Mouse (Mus musculus) mature B cell (primary cell): ENCODE results near the gene Ewsr1.

ENCODE experiments used
- in situ Hi-C: fragments of 300-500 bp; cut with MboI; formaldehyde crosslinking; loops from 2 replicates; pipeline ENCODE4 v1.14.3; 2019

Gene Ewsr1

DNA sequence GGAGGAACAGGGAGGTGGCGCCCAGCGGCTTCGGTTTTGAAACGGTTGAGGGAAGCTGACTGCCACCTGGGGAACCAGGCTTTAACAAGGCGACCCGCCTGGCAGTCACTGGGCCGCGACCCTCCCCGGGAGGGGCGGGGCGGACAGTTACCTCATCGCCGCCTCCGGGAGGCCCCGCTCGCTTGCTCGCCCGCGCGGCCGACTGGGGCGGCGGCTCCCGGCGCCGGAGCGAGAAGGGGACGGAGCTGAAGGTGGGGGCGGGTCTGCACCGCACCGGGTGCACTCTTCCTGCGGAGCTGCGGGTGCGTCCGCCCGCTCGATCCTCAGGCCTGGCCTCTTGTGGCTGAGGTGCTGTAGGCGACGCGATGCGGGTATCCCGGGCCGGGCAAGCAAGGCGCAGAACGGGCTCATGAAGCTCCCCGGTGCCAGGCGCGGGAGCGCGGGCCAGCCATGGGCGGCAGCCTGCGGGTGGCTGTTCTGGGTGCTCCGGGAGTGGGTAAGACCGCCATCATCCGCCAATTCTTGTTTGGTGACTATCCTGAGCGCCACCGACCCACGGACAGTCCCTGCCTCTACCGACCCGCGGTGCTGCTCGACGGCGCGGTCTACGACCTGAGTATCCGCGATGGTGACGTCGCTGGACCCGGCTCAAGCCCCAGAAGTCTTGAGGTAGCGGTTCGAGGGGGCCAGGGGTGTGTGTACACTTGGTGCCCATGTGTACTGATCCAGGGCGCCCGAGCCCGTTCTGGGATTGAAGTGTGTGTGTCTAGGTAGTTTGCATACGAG lies 41.0 kb downstream of the Ewsr1 start, which contains the start of gene Rasl10a:
TSS of gene Rasl10a (plus strand) at position 273 of the 786 bp plus-strand sequence.
- in situ Hi-C loops, result no loop called here

DNA sequence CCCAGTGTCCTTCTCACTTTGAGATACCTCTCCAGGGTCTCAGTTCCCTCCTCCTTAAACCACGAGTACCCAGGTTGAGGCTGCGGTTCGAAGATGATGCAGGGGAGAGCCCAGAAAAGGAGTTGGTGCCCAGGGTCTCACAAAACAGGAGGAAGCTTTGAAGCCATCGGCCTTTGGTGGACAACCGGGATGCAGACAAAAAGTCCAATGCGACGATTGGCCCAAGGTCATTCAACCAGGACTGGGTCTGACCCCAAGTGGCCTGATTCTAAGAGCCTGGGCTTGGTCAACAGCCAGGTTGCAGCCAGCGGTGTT lies 41.6 kb downstream of the Ewsr1 start:
- in situ Hi-C loops, result no loop called here

DNA sequence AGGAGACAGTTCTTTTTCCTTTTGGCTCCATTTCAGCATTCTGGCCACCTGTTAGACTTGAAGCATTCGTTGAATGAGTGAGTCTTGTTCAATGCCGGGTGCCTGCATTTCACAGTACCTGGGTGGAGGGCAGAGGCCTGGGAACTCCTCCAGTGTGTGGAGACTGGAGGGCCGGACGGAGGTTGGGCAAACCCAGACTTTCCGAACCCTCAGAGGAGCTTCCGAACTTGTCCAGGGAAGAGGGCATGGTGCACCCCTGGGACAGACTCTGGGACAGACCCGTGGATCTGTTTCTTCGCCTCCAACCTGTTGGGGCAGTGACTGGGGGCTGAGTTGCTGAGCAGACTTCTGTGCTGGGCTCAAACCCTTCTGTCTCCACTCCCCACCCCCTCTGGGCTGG lies 42.0 kb downstream of the Ewsr1 start:
- in situ Hi-C loops, result no loop called here

DNA sequence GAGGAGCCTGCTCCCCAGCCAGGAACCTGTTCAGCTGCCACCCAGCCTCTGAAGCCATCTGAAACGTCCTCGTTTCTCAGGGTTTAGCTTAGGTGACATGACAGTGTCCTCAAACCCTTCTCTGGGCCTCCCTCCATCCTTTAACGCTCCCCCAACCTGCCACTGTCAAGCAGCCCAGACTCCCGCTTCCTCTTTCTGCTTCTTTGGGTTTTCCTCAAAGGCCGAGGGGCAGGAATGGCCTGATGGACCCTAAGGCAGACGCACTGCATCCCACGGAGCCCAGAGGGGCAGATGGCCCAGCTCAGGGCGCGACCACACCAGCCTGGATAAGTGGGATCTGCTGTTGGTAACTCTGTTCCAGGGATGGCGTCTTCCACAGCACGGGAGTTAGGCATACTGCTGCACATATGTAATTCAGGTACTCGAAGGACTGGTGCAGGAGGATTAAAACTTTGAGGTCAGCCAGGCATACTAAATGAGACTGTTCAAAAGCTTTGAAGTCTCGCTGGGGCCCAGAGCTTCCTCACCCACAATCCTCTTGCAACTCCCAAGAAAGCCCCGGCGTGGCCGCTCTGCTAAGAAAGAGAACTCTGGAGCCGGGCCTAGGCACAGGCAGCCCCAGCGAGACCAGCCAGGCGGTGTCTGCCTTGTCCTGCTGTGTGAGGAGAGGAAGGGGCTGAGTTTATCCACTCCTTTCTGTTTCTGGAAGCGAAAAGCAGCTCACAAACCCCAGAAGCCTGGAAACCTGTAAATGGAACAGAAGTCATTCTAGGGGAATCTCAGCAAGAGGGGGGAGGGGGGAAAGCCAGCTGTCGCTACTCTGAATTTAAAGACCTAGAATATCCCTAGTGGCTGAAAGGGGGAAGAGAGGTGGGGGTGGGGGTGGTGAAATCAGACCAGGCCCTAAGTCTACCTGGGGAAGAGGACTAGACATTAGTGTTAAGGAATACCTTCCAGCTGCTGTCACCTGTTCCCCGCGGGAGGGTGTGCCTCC lies 42.8 kb downstream of the Ewsr1 start:
- in situ Hi-C loops, result no loop called here

DNA sequence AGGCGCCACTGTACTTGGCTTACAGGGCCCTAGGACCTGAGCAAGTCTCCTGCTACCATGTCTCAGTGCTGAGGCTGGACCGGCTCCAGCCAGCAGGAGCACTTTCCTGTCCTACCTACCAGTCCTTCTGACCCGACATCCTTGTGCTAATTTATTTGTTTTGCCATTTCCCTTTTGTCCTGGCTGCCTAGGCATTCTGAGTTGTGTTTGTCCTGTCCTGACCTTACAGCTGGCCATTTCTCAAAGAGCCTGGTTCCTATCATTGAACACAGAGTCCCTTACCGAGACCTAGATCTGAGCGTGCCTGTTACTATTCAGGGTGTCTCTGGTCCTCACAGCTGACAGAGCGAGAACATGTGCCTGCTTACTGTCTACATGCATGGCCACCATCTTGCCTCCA lies 44.2 kb downstream of the Ewsr1 start:
- in situ Hi-C loops, result no loop called here

GRCm38 (mm10) chr11:5054151-5054550 lies 44.9 kb downstream of the Ewsr1 start:
- in situ Hi-C loops, result no loop called here

DNA sequence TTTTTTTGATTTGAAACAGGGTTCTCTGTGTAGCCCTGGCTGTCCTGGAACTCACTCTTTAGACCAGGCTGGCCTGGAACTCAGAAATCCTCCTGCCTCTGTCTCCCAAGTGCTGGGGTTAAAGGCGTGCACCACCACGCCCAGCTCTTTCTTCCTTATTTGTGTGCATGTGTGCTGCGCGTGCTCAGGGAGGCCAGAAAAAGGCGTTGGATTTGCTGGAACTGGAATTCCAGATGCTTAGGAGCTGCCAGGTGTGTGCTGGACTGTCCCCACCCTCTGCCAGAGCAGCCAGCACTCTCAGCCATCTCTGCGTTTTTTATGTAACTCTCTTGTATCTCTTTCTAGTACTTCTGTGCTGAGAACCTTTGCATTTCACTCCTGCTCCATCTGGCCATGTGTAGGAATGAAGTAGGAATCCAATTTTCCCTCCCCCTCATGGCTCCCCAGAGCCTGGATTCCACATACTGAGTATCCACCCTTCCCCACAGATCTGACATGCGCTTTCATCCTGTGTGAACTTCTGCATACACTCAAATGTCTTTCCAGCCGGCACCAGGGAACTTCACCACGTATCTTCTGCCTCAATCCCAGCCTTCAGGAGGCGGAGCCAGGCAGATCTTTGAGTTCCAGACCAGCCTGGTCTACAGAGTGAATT lies 46.7 kb downstream of the Ewsr1 start:
- in situ Hi-C loops, result no loop called here

- in situ Hi-C loops, result no loop called here
Observed at GRCm38 (mm10) chr11:5051629-5052028, 47.4 kb downstream of the Ewsr1 start.

- in situ Hi-C loops, result no loop called here
Observed at GRCm38 (mm10) chr11:5046321-5046926, 52.6 kb downstream of the Ewsr1 start.

DNA sequence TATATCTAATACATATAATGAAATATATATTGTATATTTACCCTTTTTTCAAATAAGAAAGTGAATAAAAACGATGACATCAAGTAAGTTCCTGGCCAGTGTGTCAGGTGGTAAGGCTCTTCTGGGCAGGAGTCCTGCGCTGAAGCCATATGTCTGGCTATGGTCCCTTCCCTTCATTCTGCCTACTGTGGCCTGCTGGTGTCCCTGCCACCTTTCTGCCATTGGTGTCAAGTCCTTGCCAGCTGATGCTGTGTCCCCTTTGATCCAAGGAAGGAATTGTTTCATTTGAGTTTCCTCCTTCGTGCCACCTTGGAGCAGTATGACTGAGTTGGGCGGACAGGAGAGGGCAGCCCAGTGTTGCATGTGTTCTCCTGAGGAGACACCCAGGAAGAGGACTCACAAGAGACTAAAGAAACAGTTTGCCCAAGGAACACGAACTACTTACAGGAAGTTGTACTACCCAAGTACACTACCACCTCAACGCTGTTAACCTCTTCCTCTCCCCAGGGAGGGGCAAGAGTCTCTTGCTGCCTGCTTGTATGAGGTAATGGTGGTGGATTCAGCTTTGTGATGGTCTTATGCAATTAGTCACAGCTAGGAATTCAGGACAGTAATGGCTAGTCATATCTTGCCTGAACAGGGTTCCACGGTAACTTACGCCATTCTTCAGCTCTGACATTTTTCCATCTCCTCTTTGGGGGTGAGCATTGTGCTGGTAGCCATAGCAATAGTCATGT lies 56.3 kb downstream of the Ewsr1 start:
- in situ Hi-C loops, result no loop called here

DNA sequence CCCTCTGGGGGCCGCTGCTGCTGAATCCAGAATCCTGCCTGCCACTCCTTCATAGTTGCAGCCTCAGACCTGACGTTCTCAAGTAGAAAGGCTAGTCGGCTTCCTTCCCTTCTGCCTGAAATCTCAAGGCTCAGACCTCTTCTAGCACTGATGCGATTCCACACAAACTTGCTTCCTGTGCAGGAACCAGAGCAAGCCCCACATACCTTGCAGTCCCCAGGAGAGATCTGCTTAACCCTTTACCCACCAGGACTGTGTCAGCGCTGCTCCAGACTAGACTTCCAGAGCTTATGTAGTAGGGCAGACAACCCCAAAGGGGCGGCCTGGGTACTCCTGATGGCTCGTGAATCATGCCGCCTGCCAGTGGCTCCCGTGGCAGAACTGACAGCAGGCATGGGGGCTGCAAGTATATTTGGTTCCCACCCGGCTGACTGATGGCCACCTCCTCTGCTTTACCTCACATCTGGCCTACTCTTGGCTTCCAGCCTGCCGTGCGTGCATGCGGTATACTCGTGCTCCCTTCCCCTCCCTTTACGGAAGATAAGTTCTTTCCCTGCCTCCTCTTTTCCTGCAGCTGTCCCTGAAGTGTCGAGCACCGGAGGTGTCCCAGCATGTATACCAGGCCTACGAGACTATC lies 57.8 kb downstream of the Ewsr1 start:
- in situ Hi-C loops, result no loop called here

GRCm38 (mm10) chr11:5040585-5040984 lies 58.5 kb downstream of the Ewsr1 start:
- in situ Hi-C loops, result no loop called here

DNA sequence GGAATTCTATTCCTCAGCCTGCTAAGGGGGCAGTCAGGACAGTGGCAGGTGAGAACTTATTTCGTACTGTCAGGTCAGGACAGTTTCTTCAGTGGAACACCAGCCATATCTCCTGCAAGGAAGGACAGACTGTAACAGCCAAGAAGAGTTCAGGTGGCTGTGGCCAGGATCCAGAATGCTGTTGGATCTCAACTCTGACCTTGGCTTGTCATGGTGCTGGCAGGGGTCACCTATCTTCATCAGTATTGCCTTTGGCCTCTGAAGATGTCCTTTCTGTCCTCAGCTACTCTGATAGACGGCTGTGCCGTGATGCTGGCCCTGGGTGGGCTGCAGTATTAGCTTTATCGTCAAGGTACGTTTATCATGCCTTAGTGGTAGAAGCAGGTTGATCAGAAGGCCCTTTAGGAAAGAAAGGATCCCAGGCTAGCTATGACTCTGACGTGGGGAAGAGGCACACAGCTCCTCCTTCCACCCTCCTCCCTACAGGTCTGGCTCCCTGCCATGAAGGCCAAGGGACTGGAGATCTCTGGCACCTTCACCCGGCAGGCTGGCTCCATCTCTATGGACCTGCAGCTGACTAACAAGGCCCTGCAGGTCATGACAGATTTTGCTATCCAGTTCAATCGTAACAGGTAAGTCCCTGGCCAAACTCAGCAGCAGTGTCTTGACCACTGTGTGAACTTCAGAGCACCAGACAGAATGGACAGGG lies 61.8 kb downstream of the Ewsr1 start:
- in situ Hi-C loops, result no loop called here

DNA sequence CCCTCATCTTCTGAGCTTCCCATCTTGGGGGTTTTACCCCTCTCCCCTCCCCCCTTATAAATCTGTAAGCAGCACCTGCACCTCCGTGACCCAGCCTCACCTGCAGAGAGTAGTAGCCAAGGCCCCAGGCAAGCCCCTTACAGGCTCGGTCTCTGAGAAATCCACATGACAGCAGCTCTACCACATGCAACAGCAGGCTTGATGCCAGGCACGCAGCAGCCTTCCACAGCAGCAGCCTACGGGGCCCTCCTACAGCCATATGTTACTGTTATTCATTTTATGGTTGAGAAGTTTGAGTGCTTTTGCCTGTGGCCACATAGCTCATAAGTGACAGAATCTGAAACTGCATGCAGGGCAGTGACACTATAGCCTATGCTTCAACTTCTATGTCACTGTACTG lies 63.6 kb downstream of the Ewsr1 start:
- in situ Hi-C loops, result no loop called here

GRCm38 (mm10) chr11:5033136-5033535 lies 65.9 kb downstream of the Ewsr1 start:
- in situ Hi-C loops, result no loop called here

GRCm38 (mm10) chr11:5032706-5033105 lies 66.4 kb downstream of the Ewsr1 start:
- in situ Hi-C loops, result no loop called here

DNA sequence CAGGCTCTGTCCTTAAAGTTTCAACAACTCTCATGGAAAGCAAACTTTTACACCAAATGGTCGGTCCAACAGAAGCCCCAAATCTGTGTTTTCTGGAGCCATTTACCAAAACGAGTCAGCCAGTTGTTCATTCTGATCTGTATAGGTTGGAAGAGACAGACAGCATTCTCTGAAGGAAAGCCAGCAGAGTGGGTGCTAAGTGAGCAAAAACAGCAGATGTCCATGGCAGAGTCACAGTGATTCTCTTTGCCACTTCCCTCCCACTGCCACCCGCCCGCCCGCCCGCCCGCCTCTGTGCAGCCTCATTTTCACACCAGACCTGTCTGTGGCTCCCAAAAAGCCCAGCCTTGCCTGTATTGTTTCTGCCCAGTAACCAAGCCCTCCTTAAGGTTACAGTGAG lies 70.8 kb downstream of the Ewsr1 start:
- in situ Hi-C loops, result no loop called here

DNA sequence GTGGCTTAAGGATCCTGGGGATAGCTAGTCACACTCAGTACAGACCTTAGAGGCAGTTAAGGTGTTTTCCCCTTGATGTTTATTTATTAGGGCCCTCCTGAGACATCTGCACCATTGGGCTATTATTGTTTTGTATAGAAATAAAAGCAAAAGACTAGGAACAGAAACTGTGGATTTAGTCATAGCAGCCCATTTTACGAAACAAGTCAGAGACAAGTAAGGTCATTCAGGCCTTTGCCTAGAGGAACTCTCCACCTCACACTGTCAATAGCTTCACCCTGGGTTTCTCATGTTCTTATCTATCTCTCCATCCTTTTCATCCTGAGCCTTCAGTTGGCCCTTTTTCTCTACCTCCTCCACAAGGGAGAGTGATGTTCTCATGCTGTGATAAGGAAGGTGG lies 74.0 kb downstream of the Ewsr1 start:
- in situ Hi-C loops, result no loop called here
